In the genomic region with DNA sequence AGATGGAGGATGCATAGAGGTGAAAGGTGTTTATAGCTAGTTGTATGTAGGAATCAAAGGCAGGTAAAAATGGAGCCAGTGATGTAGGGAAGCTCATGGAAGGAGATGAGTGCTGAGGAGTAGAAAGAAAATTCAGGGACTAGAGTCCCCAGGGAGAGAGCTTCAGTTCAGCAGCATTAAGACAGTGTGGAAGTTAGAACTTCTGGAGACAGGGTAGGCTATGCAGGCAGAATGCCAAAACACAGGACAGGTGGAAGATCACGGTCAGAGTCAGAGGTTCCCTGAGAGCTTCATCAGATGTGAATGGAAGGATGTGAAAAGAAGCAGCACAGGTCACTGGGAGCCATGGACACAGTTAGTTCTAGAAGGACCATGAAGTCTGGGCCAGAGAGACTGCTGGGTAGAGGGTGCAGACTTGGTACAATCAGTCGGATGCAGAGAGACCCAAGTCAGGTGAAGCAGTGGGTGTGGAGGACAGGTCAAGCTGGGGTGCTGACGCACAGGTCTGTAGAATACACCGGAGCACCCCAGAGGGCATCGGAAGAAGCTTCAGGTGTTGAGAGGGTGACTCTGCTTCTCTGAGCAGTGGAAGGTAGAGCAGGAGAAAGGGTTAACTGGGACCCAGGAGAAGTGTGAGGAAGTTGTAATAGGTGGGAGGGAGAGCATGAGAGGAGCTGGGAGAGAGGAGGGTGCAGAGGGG, we compare ENCODE assay signal across 7 mouse cellular contexts.
A peak's percentile ranks its signal among the peaks of the same experiment; 100 is the strongest.
DNase-seq lines count a peak whose midpoint lies in the region; ATAC-seq lines count a peak whose summit lies in the region.

No protein-coding gene starts in this region.

- no peaks in the 10 kb centered on the region for H3K9me3 ChIP-seq in midbrain, embryonic 14.5 days (ENCODE audit: control insufficient read depth, low read length)
- H3K9me3 ChIP-seq in midbrain, embryonic 13.5 days, result no peaks in the 10 kb centered on the region
- no peaks in the 10 kb centered on the region for H3K9me3 ChIP-seq in hindbrain, embryonic 16.5 days (ENCODE audit: control insufficient read depth, low read length)
- H3K9me3 ChIP-seq in stomach, embryonic 15.5 days, result no peaks in the 10 kb centered on the region

- H3K9ac ChIP-seq in midbrain, embryonic 14.5 days (replicated peaks; ENCODE audit: low read length), result no peak overlapping the region
- no peak overlapping the region for H3K9ac ChIP-seq in midbrain, embryonic 13.5 days (replicated peaks)
- no peak overlapping the region for H3K9ac ChIP-seq in hindbrain, embryonic 16.5 days (ENCODE audit: low read depth, low read length)
- H3K9ac ChIP-seq in stomach, embryonic 15.5 days, result no peak overlapping the region

- peak; percentile 89 for DNase-seq in heart, adult 11 months
- no peak for DNase-seq in heart, adult 8-10 months (ENCODE audit: low spot score)
- no peak for DNase-seq in midbrain, embryonic 14.5 days
- no peak for DNase-seq in adrenal gland, postnatal 10 days

- peaks cover 50% of the 10 kb centered on the region for H3K36me3 ChIP-seq in midbrain, embryonic 14.5 days (ENCODE audit: control insufficient read depth, insufficient read depth, low read length)
- peaks cover 36% of the 10 kb centered on the region for H3K36me3 ChIP-seq in midbrain, embryonic 13.5 days
- peaks cover 10% of the 10 kb centered on the region for H3K36me3 ChIP-seq in hindbrain, embryonic 16.5 days (ENCODE audit: control insufficient read depth, insufficient read depth, low read length)
- peaks cover 9% of the 10 kb centered on the region; the same call in 1 of the 2 replicates for H3K36me3 ChIP-seq in stomach, embryonic 15.5 days

- H3K4me3 ChIP-seq in midbrain, embryonic 14.5 days (replicated peaks; ENCODE audit: low read depth, low read length), result no peak overlapping the region
- H3K4me3 ChIP-seq in midbrain, embryonic 13.5 days (replicated peaks), result no peak overlapping the region
- H3K4me3 ChIP-seq in hindbrain, embryonic 16.5 days (ENCODE audit: low read length), result no peak overlapping the region
- H3K4me3 ChIP-seq in stomach, embryonic 15.5 days (replicated peaks), result no peak overlapping the region

- no peak; the same call in 1 of the 2 replicates for ATAC-seq in midbrain, embryonic 14.5 days (ENCODE audit: low FRiP score, low TSS enrichment)
- no peak for ATAC-seq in midbrain, embryonic 13.5 days
- ATAC-seq in hindbrain, embryonic 16.5 days, result peak; percentile 35; the same call in 1 of the 2 replicates
- ATAC-seq in stomach, embryonic 15.5 days (ENCODE audit: insufficient read depth, low FRiP score, low read depth), result peak; percentile 50; the same call in 1 of the 2 replicates

- H3K27me3 ChIP-seq in midbrain, embryonic 14.5 days (ENCODE audit: control insufficient read depth, insufficient read depth, low read length), result no peaks in the 10 kb centered on the region
- H3K27me3 ChIP-seq in midbrain, embryonic 13.5 days, result no peaks in the 10 kb centered on the region
- H3K27me3 ChIP-seq in hindbrain, embryonic 16.5 days (replicated peaks; ENCODE audit: control insufficient read depth, insufficient read depth, low read length), result no peaks in the 10 kb centered on the region
- H3K27me3 ChIP-seq in stomach, embryonic 15.5 days (replicated peaks), result no peaks in the 10 kb centered on the region

- 0 out of 2 replicates have a peak overlapping the region, but pooled peaks have one; percentile 14 for H3K27ac ChIP-seq in midbrain, embryonic 14.5 days (replicated peaks; ENCODE audit: low read depth, low read length)
- H3K27ac ChIP-seq in midbrain, embryonic 13.5 days, result no peak overlapping the region
- no peak overlapping the region for H3K27ac ChIP-seq in hindbrain, embryonic 16.5 days (ENCODE audit: low read depth, low read length)
- no peak overlapping the region for H3K27ac ChIP-seq in stomach, embryonic 15.5 days

- H3K4me2 ChIP-seq in midbrain, embryonic 14.5 days (ENCODE audit: low read length), result no peak overlapping the region
- H3K4me2 ChIP-seq in midbrain, embryonic 13.5 days (replicated peaks), result no peak overlapping the region
- H3K4me2 ChIP-seq in hindbrain, embryonic 16.5 days (ENCODE audit: low read length), result no peak overlapping the region
- H3K4me2 ChIP-seq in stomach, embryonic 15.5 days, result no peak overlapping the region

- WGBS in midbrain, embryonic 14.5 days, result 96% methylated on average over 5 of the region's 5 CpGs
- WGBS in midbrain, embryonic 13.5 days, result 91% methylated on average over 5 of the region's 5 CpGs
- WGBS in hindbrain, embryonic 16.5 days, result 95% methylated on average over 5 of the region's 5 CpGs
- 90% methylated on average over 5 of the region's 5 CpGs for WGBS in stomach, embryonic 15.5 days

- H3K4me1 ChIP-seq in midbrain, embryonic 14.5 days (ENCODE audit: control insufficient read depth, insufficient read depth, low read length), result no peaks in the 10 kb centered on the region
- no peaks in the 10 kb centered on the region for H3K4me1 ChIP-seq in midbrain, embryonic 13.5 days (replicated peaks)
- H3K4me1 ChIP-seq in hindbrain, embryonic 16.5 days (ENCODE audit: control insufficient read depth, insufficient read depth, low read depth, low read length), result no peaks in the 10 kb centered on the region
- H3K4me1 ChIP-seq in stomach, embryonic 15.5 days, result no peaks in the 10 kb centered on the region

Comparison
In these comparisons a context has a peak if more than half of its experiments do, and no peak if none do; other contexts are left out.
1. ATAC-seq: peak in hindbrain, embryonic 16.5 days (single experiment) and stomach, embryonic 15.5 days (single experiment); none in midbrain, embryonic 14.5 days (single experiment) and midbrain, embryonic 13.5 days (single experiment).